Mouse (Mus musculus) hematopoietic multipotent progenitor cell, adult 10-12 weeks (in vitro differentiated cells): ENCODE results near the gene Ogfrl1. TPM values are rescaled to one million over a fixed set of nuclear protein-coding genes. Genes with fewer than 3 reads are reported as not detected.

Experiments used
- polyA plus RNA-seq: library from polyadenylated mRNA; stranded (reverse); fragments of >175 nt; gene quantifications from 2 replicates; pipeline ENCODE4 v1.2.3, GENCODE M21; 2012; ENCODE audit warnings: low replicate concordance

Ogfrl1 gene
- polyA plus RNA-seq = 8.3 and 15.8 TPM in 2 replicates

DNA sequence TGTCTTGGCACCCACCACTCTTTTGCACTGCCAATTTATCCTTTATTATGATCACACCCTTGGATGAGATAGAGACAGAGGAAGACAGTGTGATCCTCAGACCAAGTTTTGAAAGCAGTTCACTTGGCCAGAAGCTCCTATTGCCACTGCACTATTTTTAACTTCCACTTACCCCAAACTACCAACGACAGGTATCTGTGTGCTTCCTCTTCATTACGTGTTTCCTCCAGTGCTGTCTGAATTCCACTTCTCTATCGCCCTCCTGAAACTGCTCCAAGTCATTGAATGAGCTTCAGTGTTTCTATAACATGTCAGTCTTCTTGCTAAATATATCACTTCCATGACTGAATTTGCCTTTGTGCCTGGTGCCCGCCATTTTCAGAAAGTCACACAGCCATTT lies at the start of gene Ogfrl1:
TSS of gene Ogfrl1 (minus strand) at position 150 of the 400 bp plus-strand sequence.

